Mouse (Mus musculus) CD8-positive naive resting alpha-beta T cell, adult 2 months (primary cell): ENCODE data around the gene Cipc.
A peak's percentile ranks its signal among the peaks of the same experiment; 100 is the strongest.

Experiments
- DNase-seq, 2 experiments: peaks; one replicate each; pipeline ENCODE4 v3.0.0; 2022; ENCODE audit warnings: low read depth in 2 of 2, low spot score in 2 of 2

Cipc gene

DNA sequence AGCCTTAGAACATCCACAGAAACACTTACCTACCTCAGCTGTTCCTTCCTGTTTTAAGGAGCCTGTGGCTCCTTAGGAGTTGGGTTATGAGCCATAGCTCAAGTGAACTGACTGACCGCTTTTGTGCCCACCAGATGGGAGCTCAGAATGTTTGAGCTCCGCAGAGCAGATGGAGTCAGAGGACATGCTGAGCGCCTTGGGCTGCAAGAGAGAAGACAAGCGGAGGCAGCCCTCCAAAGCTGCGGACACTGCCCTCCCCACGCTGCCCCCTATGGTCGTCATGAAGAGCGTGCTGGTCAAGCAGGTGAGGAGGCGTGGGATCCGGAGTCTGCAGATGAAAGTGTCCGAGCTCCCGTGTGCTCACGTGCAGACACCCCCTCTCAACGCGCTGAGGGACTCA is 13.3 kb downstream of the Cipc start:
- no peak for DNase-seq

DNA sequence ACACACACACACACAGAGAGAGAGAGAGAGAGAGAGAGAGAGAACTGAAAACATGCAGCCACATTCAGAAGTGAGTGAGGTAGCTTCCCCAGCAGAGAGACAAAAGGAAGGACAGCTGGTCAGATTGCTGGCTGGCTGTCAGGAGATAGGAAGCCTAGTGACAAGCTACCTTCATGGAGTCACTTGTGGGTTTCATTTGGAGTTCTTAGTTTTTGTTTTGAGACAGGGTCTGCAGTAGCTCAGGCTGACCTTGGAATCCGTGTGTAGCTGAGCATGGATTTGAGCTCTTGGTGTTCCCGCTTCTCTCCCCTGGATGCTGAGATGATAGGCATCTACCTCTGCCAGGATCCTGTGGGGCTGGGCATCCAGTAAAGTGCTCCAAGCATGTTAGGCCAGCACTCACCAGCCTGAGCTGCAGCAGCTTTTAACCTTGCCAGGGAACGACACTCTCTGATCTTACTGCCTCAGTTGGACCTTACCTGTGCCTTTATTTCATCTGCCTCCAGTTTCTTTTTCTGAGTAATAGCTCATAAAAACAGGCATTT is 14.0 kb downstream of the Cipc start:
- DNase-seq, result no peak

DNA sequence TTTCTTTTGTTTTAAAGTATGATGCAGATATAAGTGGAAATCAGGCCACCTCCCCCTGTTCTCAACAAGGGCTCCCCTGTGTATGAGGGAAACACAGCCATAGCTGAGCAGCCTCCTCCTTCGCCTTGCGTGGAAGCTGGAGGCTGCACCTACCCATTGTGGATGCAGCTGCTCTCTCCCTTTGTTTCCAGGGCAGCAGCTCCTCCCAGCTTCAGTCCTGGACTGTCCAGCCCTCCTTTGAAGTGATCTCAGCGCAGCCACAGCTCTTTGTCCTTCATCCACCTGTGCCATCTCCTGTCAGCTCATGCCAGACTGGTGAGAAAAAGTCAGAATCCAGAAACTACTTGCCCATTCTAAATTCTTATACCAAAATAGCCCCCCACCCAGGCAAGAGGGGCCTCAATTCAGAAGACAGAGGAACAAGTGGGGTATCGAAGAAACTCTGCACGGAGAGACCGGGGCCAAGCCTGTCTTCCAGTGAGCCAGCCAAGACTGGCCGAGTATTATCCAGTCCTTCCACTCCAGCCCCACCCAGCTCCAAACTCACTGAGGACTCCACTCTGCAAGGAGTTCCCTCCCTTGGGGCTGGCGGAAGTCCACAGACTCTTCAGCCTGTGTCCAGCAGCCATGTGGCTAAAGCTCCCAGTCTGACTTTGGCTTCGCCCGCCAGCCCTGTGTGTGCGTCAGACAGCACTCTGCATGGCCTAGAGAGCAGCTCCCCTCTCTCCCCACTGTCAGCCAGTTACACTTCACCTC is 14.9 kb downstream of the Cipc start:
- no peak for DNase-seq

DNA sequence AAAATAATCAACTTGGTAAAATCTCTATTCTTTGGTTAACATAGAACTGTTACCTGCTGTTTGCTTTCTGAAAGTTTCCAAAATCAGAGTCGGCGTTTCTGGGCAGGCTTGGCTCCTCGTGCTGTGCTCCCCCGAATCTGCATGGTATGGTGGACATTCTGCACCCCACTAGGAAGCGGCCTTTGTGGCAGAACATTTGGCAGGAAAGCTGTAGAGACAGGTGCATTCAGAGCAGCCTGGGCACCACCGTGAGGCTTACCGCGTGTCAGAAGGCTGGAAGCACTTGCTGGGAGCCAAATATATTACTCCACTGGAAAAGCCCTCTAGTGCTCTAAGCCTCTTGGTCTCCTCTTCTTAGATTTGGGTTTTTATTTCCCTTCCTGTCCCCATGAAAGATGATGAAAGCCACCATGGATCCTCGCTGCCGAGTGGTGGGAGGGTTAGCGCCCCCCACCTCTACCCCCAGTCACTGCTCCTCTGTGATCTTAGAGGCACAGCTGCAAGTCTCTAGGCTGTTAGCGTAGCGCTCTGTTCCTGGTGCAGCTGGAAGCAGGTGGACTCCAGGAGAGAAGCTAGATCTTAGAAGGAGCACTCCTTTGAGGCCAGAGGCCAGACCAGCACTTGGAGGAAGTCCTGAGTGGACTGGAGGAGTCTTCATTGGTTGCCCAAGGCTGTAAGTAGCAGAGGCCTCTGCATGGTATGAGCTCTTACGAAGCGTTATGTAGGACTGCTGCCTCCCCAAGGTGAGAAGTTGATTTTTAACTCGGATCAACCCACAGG is 17.6 kb downstream of the Cipc start:
- DNase-seq, result no peak

DNA sequence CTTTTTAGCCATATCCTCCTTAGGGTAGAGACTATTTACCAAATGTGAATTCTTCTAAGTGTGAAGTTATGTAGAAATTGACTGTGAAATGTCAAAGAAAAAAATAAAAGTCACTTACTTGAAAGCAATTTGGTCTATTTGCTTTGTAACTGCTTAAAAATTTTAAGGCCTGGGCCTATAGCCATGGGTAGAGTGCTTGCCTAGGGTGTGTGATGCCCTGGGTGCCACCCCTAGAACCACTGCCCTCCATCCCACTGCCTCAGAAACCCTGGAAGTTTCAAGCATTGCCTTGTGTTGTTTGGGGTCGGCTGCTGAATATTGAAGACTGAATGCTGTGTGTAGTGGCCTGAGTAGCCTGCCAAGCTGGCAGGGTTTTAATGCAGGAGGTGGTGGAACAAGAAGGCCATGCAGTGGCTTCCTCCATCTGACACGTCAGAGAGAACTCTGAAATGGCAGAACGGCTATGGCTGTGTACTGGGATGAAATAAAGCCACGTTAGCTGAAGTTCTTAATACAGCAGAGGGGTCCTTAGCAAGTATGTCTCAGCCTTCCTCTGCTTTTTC is 18.5 kb downstream of the Cipc start:
- DNase-seq, result no peak

DNA sequence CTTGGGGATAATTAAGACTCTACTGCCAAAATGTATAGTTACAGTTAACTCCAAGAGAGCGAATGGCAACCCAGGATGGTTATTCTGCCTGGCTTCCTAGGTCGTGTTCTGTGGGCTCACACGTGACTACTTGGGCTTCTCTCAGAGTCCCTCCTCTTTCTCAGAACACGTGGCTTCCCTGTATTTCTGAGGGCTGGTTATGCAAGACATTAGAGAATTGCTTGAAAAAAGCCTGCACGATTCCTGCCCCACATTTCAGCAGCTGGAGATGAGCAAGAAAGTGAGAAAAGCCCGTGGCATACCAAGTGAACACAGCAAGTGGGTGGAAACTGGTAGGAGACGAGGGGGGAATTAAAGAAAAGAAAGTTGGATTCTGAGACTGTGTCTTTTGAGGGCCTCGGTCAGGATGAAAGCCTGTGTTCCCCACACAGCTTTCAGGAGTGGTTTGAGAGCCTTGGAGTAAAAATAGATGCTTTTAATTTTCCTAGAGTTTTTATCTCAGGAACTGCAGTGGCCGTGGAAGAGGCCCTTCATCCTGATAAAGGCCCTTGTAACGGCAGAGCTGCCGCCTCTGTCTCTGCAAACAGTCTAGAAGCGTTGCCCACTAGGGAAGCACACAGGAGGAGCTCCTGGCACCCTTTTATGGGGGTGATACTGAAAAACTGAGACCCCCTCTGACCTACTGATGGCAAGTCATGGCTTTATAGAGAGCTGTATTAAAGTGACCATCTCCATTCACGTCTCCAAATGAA is 21.8 kb downstream of the Cipc start:
- DNase-seq, result no peak

DNA sequence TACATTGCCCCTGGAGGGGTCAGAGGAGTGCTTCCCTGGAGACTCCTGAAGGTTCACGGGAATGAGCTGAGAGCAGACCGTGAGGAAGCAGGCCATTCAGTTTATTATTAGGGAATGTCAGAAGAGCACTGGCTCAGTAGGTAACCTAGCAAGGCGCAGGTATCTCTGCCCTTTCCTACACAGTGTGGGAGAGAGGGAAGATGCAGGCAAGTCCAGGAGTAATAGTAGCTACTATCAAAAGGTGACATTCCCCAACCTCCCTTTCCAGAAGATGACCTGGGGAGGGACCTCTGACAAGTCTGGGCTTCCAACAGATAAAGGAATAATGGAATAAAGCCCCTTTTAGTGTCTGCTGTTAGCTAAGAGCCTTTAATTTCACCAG is 22.4 kb downstream of the Cipc start:
- no peak for DNase-seq

DNA sequence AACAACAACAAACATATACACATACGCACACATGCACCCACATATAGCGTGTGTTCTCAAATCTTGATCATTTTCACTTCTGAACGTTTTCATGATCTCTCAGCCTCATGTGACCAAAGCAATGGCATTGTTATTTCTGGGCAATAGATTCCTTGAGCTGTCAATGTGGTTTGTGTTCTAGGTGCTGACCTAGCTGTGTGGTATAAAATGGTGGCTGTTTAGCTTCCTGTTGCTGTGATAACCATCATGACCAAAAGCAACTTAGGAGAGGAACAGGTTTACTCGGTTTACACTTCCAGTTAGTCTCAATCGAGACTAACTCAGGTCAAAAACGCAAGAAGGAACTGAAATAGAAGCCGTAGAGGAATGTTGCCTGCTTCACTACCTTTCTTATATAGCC is 24.2 kb downstream of the Cipc start:
- DNase-seq, result no peak

DNA sequence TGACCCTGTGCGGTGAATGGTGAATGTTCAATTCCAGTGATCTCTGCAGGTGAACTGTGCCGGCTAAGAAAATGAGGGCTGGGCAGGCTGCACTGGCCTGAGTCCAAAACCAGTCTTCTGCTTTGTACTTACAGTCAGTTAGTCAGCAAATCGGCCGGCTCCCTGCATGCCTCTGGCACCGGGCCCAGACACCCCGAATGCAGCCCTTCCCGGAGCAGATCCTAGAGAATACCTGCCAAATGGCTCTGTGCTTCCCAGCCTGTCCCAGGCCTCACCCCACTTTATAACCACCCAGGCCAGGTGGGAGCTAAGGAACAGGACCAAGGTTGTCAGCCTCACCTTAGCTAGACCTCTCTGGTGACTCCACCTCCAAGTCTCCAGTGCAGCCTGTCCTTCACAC is 26.4 kb downstream of the Cipc start:
- DNase-seq, result no peak

DNA sequence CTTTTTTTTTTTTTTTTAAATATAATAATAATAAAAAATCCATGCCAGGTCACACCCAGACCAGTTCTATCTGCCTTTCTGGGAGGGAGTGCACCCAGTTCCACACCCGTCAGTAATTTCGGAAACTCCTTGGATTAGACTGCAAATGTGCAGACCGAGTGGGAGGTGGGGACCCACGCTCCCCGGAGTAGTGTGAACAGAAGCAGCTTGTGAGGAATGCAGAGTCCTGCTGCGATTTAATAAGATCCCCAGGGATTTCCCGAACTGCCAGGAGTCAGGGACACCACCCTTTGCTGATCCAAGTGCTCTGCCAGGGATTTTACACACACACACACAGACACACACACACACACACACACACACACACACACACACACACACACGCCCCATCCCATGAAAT is 26.9 kb downstream of the Cipc start:
- no peak for DNase-seq

DNA sequence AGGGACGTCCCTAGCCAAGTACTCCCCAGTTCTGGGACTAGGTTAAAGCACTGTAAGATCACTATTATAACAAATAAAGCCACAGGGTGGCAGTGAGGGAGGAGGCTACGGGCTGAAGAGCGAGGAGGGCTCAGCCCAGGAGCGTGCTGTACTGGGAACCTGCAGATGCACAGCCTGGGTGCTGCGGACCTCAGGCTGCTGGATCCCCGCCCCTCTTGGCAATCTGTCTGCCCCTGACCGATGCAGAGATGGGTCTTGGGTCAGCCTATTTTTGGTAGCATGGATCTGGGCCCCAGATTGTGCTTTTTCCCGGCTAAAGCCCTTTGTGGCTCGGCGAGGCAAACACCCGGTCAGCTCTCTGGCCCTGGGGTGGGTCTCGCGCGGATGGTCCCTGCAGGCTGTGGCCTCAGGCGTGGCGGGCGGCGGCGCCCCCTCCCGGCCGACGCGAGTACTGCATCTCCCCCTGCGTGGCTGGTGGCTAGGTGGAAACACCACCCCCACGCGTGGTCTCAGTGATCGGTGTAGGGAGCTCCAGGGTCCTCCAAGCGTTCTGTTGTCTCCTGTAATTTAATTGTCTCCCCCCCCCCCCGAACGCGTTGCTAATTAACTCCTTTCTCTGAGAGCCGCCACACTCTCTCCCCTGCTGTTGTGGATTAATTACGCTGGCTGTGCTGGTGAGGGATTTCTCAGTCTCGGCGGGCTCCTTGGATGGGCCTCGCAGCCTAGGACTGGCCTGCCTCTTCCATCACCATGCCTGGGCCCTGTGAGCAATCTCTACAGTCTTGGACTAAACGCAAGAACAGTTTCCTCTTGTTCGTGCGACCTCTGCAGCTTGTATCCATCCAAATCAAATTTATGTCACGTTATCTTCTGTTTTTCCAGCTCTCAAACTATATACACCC is 27.8 kb downstream of the Cipc start:
- DNase-seq, result peak; percentile 67 to 71

DNA sequence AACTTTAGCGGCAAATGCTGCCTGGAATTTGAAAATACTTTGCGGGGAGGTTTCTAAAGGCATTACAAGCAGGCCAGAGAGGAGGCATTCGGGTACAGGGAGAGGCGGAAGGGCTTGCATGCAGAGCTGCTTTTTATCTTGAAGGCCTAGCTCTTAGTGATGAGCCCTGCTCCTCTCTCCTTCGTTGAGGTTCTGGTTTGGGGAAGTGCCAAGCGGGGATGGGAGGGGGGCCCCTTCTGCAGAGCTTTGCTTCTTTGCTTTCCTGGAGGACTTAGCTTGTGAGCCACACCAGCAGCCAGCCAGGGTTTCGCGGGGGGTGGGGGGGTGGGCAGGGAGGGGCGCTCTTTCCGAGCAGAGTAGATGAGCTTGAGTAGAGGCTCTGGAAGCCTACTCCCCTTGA is 28.9 kb downstream of the Cipc start:
- no peak for DNase-seq

DNA sequence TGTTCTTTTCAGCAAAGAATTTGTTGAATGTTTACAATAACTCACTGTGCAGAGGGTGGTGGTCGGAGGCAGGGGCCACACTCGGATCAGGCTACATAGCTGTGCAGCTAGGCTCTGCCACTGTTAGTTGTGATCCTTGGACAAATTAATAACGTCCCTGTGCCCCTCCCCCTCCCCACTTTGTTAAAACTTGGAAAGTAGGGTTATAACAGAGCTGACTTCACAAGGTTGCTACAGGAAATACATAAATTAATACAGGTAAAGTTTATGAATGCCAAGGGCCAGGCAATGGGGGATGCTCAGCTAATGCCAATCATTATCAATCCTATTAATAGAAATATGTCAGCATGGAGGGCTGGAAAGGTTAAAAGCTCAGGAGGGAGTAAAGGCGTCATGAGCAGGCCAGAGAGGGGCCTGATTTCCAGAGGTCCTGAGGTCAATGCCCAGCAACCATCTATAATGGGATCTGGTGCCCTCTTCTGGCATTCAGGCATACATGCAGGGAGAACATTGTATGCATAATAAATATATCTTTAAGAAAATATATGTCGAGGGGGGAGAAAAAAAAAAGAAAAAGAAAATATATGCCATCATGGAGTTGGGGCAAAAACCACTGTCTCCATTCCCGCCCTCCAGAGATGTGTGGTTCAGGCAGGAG is 29.8 kb downstream of the Cipc start:
- DNase-seq, result no peak

DNA sequence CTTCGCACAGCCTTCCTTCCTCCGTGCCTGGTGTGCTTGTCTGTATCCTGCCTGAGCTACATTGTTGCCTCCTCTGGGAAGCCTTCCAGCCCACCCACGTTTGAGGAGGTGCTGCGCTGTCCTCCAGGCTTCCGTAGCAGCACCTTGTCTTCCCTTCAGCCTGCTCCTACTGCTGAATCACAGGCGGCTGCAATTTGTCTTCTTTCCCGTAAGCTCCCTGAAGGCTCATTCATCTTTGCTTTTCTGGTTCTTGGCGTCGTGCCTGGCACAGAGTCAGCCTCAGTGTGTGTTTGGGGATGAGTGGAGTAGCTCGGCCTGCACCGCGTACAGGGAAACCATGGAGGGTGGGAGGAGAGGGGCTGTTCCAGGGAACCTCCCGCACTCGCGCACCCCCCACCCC is 31.0 kb downstream of the Cipc start:
- DNase-seq, result no peak

DNA sequence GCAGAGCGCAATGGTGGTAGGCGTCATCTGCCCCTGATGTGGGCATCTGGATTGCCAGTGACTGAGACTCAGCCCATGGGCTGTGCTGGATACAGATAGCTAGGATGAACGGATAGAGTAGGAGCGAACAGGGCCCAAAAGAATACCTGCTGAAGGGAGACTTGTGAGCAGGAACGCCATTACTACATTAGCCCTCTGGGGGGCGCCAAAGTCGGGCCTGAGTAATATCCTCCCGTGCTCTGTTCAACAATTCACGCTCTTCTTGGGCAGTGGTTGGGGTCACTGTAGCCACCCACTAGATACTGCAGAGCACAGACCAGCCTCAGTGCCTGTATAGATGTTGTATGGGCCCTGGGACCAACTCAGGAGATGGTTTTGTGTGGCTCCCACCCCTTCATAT is 34.3 kb downstream of the Cipc start:
- no peak for DNase-seq

DNA sequence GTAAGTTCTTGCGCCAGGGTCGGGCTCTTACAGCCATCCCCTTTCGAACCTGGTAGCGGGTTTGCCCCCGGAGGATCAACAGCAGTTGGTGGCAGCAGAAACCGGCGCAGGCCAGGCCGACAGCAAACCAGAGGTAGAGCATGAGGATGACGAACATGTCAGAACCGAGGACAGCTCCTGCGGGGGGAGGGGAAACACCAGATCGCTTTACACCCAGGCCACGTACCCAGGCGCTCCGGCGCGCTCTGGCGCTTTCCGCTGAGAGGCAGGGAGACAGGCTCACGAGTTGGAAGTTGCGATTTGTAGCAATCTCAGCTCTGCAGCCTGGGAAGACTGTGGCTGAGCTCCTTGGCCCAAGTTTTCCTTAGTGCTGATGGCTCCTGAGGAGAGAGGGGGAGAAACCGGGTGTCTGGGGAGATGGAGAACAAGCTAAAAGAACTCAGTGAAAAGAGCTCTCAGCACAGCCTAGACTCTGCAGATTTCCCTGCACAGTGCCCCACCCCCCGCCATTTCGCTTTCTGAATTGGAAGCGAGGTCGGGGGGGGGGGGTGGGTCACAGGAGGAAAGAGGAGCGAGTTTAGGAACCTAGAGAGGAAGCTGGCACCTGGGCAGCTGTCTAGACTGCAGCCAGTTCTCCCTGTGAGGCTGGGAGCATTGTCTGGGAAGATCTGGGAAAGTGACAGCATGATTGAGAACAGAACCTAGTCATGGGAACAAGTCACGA is 36.8 kb downstream of the Cipc start:
- DNase-seq, result no peak

DNA sequence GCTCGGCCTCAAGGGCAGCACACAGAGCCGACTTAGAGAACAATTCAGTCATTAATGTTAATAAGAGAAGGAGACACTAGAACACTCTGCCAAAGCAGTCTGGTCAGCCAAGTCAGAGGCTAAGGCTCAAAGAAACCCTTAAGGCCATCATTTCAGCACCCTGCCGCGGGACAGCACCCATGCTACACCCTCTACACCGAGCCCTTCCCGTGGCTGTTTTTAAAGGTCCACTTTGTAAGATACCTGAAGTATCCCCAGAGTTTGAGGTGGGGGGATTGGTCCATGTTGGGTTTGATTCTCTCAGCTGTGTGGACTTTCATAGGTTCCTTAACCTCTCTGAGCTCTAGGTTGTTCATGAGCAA is 37.3 kb downstream of the Cipc start:
- no peak for DNase-seq

DNA sequence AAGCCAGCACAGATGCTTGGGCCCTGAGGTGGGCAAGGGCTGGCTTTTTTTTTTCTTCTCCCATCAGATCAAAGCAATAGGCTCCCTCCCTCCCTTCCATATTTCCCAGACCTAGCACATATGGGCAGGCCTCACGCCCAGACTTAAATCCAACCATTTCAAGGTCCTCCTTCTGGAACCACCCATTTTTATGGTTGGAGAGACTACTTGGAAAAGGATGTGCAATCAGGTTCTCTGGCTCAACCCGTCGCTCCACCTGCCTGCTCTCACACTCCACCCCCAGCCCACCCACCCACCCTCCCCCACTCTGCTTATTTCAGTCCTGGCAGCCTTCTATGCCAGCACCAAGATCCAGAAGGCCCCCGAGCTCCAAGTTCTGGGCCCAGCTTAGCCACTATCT is 39.7 kb downstream of the Cipc start:
- DNase-seq, result no peak

DNA sequence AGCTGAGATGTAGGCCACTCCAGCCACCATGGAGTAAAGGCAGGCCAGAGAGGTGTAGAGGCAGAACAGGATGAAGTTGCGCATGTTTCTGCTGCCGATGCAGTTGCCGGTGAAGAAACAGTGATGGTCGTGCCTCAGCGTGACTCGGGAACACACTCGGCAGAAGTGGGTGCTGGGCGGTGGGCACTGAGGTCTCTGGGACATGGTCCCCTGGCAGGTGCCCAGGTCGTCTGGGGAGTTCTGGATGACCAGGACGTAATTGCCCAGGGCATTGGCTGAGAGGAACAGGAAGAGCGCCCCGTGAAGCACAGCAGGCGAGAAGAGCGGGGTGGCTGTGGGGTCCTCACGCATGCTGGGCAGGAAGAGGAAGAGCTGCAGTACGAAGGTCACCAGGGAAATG is 41.4 kb downstream of the Cipc start:
- DNase-seq, result no peak
